Mouse (Mus musculus) brain, adult 2 months (tissue): ENCODE measurements around the gene Idnk.

Experiments
- DNase-seq: peaks from one replicate; pipeline ENCODE4 v3.0.0; 2011; ENCODE audit warnings: low read depth, low spot score

Gene Idnk

DNA sequence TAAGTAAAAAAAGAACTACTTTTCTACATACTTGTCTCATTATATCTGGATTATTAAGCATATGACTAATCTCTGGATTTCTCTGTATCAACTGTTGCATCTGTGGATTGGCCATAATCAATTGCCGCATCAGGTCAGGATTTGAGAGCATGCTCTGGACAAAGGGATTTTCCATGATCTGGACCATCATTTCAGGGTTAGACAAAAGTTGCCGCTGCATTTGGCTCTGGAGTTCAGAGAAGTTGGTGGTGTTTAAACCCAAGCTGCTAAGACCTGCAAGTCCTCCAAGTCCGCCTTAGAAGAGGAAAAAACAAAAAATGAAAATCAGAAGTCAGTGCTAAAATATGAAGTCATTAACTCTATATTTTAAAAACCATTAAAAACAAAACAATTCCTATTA is 35.8 kb downstream of the Idnk start:
- DNase-seq = no peak

DNA sequence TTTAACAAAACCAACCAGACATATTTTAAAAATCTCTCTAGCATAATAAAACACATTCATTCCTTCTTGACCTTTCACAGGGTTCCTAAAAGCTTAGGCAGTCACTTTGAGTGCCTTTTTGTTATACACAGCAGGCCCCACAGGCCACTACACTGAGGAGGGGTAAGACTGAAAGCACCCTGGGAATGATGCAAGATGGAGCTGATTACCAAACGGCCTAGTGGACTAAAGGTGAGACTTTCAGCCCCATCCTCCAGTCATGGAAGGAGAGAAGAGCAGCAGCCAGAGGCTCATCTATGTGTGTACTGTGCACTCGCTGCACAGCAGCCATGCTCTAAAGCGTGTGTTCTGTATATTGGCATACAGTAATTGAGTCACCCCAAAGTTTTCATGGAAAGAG is 37.5 kb downstream of the Idnk start:
- no peak for DNase-seq

DNA sequence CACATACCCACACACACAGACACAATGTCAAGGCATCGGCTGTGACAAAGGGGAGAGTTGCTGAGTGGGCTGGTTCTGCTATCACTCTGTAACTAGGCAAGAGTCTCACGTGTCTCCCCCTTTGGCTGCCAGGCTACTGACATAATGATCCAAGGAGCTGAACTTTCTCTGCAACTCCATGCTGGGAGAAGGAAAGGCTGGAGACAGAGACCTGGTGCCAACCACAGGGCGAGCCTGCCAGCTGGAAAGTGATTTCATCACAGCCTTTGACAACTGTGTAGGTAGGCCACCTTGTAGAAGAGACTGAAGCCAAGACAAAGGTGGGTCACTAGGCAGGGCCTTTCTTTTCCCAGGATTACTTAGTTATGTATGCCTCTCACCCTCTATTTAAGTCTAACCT is 39.8 kb downstream of the Idnk start:
- DNase-seq = no peak

DNA sequence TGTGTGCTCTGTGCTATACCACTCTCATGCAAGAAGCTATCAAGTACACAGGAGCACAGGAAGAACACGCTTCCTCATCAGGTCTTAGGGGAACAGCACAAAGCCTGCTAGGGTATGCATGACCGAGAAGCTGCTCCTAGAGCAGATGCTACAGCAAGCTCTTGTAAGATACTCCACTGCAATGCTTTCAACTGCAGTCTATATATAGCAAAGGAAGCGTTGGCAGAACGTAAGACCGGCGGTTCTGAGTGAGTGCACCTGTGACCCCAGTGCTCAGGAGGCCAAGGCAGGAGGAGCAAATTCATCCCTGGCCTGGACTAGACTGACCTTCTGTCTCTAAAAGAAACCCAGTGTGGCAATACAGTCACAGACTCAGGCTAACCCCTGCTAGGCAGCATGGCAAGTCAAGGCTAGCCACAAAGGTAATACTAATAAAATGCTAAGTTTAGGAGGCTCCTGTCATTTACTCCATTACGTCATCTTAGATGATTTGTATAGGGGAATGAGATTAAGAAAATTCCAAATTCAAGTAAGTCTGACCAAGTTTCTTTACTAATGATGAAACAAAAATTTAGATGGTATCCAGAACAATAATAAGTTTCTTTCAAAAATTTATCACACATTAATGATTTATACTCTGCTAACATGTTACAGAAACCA is 40.7 kb downstream of the Idnk start:
- no peak for DNase-seq

DNA sequence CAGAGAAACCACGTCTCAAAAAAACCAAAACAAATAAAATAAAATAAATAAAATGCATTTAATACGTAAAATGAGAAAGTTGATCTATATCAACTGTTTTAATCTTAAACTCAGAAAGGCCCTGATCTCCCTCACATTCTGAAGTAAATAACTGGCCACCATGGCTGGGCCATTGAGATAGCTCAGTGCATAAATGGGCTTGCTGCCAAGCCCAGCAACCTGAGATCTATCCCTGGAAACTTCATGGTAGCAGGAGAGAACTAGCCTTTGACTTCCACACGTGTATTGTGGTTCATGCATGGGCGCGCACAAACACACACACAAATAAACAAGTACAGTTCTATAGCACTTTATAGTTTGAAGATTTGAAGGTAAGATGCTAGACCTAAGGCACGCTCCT is 43.9 kb downstream of the Idnk start:
- no peak for DNase-seq

DNA sequence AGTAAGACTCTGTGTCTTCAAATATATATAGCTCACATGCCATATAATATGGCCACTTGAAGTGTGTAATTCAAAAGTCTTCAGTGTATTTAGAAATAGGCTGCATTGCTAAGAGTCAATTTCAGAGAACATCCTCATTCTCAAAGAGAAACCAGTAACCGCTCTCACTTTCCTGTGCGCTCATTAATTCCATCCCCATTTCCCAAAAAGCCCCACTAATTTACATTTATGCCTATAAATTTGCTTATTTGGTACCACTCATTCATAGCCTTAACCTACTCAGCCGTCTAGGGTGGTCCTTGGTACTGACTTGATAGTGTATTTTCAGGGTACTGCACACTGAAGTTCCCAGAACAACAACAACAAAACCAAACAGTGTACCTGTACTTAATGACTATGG is 44.5 kb downstream of the Idnk start:
- DNase-seq = no peak

DNA sequence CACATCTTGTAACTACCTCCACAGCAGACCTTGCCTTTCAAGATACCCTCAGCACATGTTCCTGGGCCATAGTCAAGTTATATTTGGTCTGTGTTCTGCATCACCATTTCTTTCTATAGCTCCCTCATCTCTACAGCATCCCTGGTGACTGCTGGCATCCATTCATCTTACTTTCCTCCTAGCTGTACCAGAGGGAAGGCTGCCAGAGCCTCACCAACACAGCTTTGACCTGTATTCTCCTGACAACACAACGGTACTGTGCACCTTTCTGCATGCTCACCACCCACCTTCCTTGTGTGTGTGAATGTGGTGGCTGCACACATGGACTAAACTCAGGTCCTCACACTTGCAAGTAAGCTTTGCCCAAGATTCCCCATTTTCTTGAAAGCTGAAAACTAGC is 45.5 kb downstream of the Idnk start:
- DNase-seq = peak; percentile 86

DNA sequence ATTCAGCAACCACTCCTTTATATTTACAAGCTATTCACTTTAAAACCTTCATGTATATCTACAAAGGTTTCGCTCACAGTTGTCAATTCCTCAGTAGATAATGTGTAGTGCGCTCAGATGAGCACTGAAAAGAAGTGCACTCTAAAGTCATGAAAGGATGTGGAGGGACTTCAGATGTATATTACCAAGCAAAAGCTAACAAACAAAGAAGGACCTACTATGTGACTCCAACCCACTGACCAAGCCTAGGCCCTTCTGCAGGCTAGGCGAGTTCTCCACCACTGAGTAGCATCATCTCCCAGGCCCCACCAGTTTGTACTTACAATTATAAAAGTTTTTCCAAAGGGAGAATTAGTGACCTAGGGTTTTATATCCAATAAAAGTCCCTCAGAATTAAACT is 46.8 kb downstream of the Idnk start:
- no peak for DNase-seq

DNA sequence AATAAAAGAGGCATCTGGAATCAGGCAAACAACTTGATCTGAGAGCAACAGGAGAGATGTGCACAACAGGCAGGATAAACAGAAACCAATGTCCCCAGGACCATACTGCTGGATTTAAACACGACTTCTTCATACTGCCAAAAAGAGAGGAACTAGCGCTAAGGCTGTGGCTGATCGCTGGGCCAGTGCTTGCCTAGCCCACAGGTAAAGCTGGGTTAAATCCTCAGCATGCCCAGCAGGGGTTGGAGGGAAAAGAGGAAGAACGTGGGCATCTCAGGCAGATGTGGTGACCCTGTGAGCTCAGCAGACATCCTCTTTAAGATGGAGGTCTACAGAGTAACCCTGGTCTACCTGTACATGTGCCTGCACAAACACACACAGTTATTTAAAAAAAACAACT is 47.5 kb downstream of the Idnk start:
- DNase-seq = no peak

DNA sequence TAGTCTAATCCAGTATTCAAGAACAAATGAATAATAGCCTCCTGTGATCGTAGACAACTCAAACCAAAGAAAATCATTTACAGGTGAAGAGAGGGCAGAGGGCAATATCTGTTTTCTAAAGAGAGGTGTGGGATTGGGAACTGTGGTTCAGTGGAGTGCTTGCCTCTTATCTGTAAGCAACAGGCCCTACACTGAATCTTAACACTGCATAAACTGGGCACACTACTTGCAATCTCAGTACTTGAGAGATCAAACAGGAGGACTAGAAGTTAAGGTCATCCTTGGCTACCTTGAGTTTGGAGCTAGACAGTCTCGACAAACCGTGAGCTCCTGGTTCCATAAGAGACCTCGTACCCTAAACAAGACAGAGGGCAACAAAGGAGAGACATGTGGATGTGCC is 48.6 kb downstream of the Idnk start:
- no peak for DNase-seq

DNA sequence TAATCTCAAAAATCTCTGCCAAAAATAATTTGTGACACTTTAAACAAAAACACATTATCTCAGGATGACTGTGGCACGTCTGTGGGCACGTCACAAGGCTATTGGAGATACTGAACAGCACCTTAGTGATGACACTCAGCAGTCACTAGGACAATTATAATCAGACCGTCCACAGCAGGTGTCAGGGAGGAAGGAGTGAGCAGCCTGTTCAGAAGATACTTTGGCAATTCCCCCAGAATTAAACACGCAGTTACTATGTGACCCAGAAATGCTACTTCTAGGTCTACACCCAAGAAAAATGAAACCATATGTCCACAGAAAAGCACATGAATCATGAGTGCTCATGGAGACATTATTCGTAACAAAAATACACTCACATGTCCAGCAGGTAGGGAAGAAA is 53.0 kb downstream of the Idnk start:
- DNase-seq = peak; percentile 92

DNA sequence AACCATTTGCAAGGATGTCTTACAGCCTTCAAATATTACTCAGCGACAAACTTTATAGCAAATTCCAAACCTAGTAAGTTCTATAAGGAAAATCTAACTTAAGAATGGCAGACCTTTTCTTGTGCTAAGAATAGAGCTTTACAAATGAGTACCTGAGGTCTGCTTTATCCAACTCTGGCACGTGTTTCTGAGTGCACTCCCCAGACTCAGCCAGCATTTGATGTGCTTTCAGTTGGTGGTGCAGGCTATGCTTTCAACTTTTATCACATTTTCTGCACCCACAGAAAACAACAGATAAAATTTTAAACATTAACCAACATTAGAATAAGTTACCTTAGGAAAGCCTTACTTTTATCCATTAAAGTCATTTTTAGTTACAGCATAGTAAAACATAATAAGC is 55.1 kb downstream of the Idnk start:
- DNase-seq = no peak

DNA sequence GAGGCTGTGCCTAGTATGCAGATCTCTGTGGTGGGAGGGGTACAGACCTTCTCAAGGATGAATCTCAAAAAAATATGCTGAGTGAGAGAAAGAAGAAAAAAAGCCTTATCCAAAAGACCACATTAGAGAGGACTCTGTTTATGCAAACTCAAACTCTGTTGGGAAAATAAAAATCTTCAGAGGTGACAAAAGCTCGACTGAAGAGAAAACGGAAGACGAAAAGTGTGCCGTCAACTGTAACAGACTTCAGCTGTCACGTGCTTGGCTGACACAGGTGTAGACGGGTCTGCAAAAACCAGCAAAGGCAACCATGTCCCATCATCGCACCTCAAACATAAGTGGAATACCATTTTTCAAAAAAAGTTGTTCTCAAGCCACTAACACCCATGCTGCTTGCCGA is 56.4 kb downstream of the Idnk start:
- no peak for DNase-seq
